Mouse (Mus musculus) large intestine, adult 2 months (tissue): ENCODE measurements at regions not wholly inside any gene's neighbourhood (a gene's known extent, or its start where the extent isn't known, plus 50 kb on each side); places are given as distances from the start of the nearest gene placed in this dataset.
"Not testable (repeated sequence)": the region's sequence is repeated elsewhere in the genome, so short reads cannot be mapped to it uniquely, and the experiment has no call there.

Source experiments
- DNase-seq: peaks from one replicate; pipeline ENCODE4 v3.0.0-alpha.2; 2012; ENCODE audit warnings: low read depth, low spot score
- WGBS: fragments of 180-500 bp; shearing (Covaris S2); methylation state at CpG from one replicate; pipeline ENCODE4 v1.1.7; 2018; 5-methylcytosine and 5-hydroxymethylcytosine counted together

GRCm38 (mm10) chr10:119105279-119105881 is 134.5 kb downstream of the Cand1 start:
- DNase-seq, result no peak
- 59% methylated on average over 7 of the region's 7 CpGs for WGBS

GRCm38 (mm10) chr10:119100511-119100910 is 139.3 kb downstream of the Cand1 start:
- 36% methylated on average over 7 of the region's 7 CpGs for WGBS
- DNase-seq, result no peak

- 73% methylated on average over 10 of the region's 10 CpGs for WGBS
These were observed 140.6 kb downstream of the Cand1 start for GRCm38 (mm10) chr10:119099092-119099792.

GRCm38 (mm10) chr10:119094166-119094565 is 145.7 kb downstream of the Cand1 start:
- WGBS, result 94% methylated on average over 11 of the region's 11 CpGs
- no peak for DNase-seq

More at GRCm38 (mm10) chr10:119099092-119099792, 140.6 kb downstream of the Cand1 start:
- no peak for DNase-seq

GRCm38 (mm10) chr10:119087886-119088285 is 152.0 kb downstream of the Cand1 start:
- no peak for DNase-seq
- 88% methylated on average over 4 of the region's 4 CpGs for WGBS

GRCm38 (mm10) chr10:119087071-119087665 is 152.7 kb downstream of the Cand1 start:
- WGBS, result 78% methylated on average over 5 of the region's 5 CpGs
- DNase-seq, result no peak

GRCm38 (mm10) chr10:119086450-119086849 is 153.4 kb downstream of the Cand1 start:
- 62% methylated on average over 5 of the region's 5 CpGs for whole genome bisulfite sequencing
- no peak for DNase-seq

GRCm38 (mm10) chr10:119083431-119083830 is 156.4 kb downstream of the Cand1 start:
- DNase-seq, result no peak
- WGBS, result 55% methylated on average over 4 of the region's 4 CpGs

- whole genome bisulfite sequencing, result 75% methylated on average over 2 of the region's 2 CpGs
- no peak for DNase-seq
These were observed 157.0 kb downstream of the Cand1 start for GRCm38 (mm10) chr10:119082861-119083260.

GRCm38 (mm10) chr10:119081766-119082165 is 158.1 kb downstream of the Cand1 start:
- not testable (repeated sequence) for DNase-seq
- 85% methylated on average over 3 of the region's 3 CpGs for WGBS

GRCm38 (mm10) chr10:119076100-119076566 is 163.7 kb downstream of the Cand1 start:
- DNase-seq, result no peak
- 7% methylated on average over 12 of the region's 12 CpGs for WGBS

- 35% methylated on average over 15 of the region's 15 CpGs for WGBS
- no peak for DNase-seq
These were observed 165.0 kb downstream of the Cand1 start for GRCm38 (mm10) chr10:119074887-119075286.

GRCm38 (mm10) chr10:119073991-119074390 is 165.9 kb downstream of the Cand1 start:
- no peak for DNase-seq
- 98% methylated on average over 3 of the region's 3 CpGs for WGBS

- 68% methylated on average over 11 of the region's 11 CpGs for WGBS
- no peak for DNase-seq
These were observed 170.4 kb downstream of the Cand1 start for GRCm38 (mm10) chr10:119069410-119069809.

GRCm38 (mm10) chr10:119067838-119068237 is 172.0 kb downstream of the Cand1 start:
- 90% methylated on average over 6 of the region's 6 CpGs for WGBS

GRCm38 (mm10) chr10:119067366-119067765 is 172.5 kb downstream of the Cand1 start:
- no peak for DNase-seq
- 86% methylated on average over 8 of the region's 8 CpGs for WGBS

More at GRCm38 (mm10) chr10:119067838-119068237, 172.0 kb downstream of the Cand1 start:
- DNase-seq, result no peak

- DNase-seq, result no peak
- WGBS, result 31% methylated on average over 8 of the region's 8 CpGs
These were observed 173.9 kb downstream of the Cand1 start for GRCm38 (mm10) chr10:119065974-119066373.

- DNase-seq, result no peak
- 50% methylated on average over 23 of the region's 23 CpGs for WGBS
These were observed 174.6 kb downstream of the Cand1 start for GRCm38 (mm10) chr10:119065133-119065817.

GRCm38 (mm10) chr10:119064218-119064617 is 175.6 kb downstream of the Cand1 start:
- WGBS, result 93% methylated on average over 12 of the region's 12 CpGs
- no peak for DNase-seq

- WGBS, result 50% methylated on average over 14 of the region's 14 CpGs
- DNase-seq, result no peak
These were observed 176.6 kb downstream of the Cand1 start for GRCm38 (mm10) chr10:119063209-119063699.
